Mouse (Mus musculus) hindbrain, embryonic 11.5 days (tissue): ENCODE results near the gene Zfp879. TPM values are rescaled to one million over a fixed set of nuclear protein-coding genes. Genes with fewer than 3 reads are reported as not detected.

Source experiments
- ATAC-seq: fragments of 200-750 bp; cut with Nextera tagmentation; 2 replicates; pipeline ENCODE4 v1.8.0; 2017; ENCODE audit warnings: mild to moderate bottlenecking, moderate TSS enrichment, moderate library complexity; ENCODE audit not compliant: low FRiP score
- DNase-seq: peaks from one replicate; pipeline ENCODE4 v3.0.0-alpha.2; 2015; ENCODE audit warnings: low spot score
- H3K27ac ChIP-seq: fragments of 300-500 bp; sonication (generic); 2 replicates; pipeline ENCODE4 v1.5.1; 2014; ENCODE audit warnings: mild to moderate bottlenecking, low read depth, low read length
- H3K27me3 ChIP-seq: fragments of 300-500 bp; sonication (generic); 2 replicates; pipeline ENCODE4 v1.6.1; 2014; ENCODE audit warnings: mild to moderate bottlenecking, low read length, moderate library complexity, mixed read lengths; ENCODE audit not compliant: control insufficient read depth, insufficient read depth
- H3K36me3 ChIP-seq: fragments of 300-500 bp; sonication (generic); 2 replicates; pipeline ENCODE4 v1.6.1; 2014; ENCODE audit warnings: mild to moderate bottlenecking, low read length, moderate library complexity, mixed read lengths; ENCODE audit not compliant: control insufficient read depth, insufficient read depth
- H3K4me1 ChIP-seq: fragments of 300-500 bp; sonication (generic); replicated peaks from 2 replicates; pipeline ENCODE4 v1.6.1; 2014; ENCODE audit warnings: low read length, mixed read lengths; ENCODE audit not compliant: control insufficient read depth, insufficient read depth
- H3K4me2 ChIP-seq: fragments of 300-500 bp; sonication (generic); replicated peaks from 2 replicates; pipeline ENCODE4 v1.6.1; 2014; ENCODE audit warnings: mild to moderate bottlenecking, low read depth, low read length
- H3K4me3 ChIP-seq: fragments of 300-500 bp; sonication (generic); 2 replicates; pipeline ENCODE4 v1.5.1; 2014; ENCODE audit warnings: low read depth, low read length
- H3K9ac ChIP-seq: fragments of 300-500 bp; sonication (generic); 2 replicates; pipeline ENCODE4 v1.6.1; 2014; ENCODE audit warnings: low read depth, low read length
- H3K9me3 ChIP-seq: fragments of 300-500 bp; sonication (generic); 2 replicates; pipeline ENCODE4 v1.6.1; 2016; ENCODE audit warnings: low read length; ENCODE audit not compliant: control insufficient read depth
- WGBS: fragments of 180-500 bp; shearing (Covaris S2); extraction: QIAGEN DNeasy Blood & Tissue Kit; methylation state at CpG from one replicate; pipeline ENCODE4 v1.1.7; 2014; 5-methylcytosine and 5-hydroxymethylcytosine counted together
- polyA plus RNA-seq: library from polyadenylated mRNA; unstranded; fragments of >200 nt; fragmentation: Nextera tagmentation; extraction: Ambion mirVana; gene quantifications from 2 replicates; pipeline ENCODE4 v1.2.1, GENCODE M21; 2014

Gene Zfp879
- polyA plus RNA-seq, 1 experiment from 2014 or later = 0.57 TPM

DNA sequence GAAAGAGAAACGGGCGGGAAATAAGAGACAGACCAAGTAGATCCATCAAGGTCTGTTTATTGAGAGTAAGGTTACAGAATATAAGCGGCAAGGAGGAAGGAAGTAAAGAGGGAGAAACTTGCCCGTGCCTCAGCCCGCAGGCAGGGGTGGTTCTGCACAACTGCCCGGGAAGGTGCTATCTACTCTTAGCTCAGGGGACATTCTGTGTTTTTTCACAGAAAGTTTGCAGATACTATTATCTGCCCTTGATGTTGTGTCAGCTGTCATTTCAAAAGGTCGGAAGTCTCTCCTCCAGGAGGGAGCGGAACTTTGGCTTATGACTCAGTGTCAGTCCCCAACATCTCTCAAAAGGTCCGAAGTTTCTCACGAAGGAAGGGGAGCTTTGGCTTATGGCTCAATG is 8.0 kb upstream of the Zfp879 start:
- DNase-seq (no peak), ATAC-seq (no peak)
- Histone ChIP-seq H3K4me2 (no peak overlapping the region), H3K9me3 (no peaks in the 10 kb centered on the region), H3K4me3 (no peak overlapping the region), H3K36me3 (no peaks in the 10 kb centered on the region), H3K4me1 (peaks cover 5% of the 10 kb centered on the region; the same call in 1 of the 2 replicates), H3K27ac (no peak overlapping the region), H3K9ac (no peak overlapping the region), H3K27me3 (peaks cover 50% of the 10 kb centered on the region)
- WGBS = 9% methylated on average over 10 of the region's 10 CpGs

DNA sequence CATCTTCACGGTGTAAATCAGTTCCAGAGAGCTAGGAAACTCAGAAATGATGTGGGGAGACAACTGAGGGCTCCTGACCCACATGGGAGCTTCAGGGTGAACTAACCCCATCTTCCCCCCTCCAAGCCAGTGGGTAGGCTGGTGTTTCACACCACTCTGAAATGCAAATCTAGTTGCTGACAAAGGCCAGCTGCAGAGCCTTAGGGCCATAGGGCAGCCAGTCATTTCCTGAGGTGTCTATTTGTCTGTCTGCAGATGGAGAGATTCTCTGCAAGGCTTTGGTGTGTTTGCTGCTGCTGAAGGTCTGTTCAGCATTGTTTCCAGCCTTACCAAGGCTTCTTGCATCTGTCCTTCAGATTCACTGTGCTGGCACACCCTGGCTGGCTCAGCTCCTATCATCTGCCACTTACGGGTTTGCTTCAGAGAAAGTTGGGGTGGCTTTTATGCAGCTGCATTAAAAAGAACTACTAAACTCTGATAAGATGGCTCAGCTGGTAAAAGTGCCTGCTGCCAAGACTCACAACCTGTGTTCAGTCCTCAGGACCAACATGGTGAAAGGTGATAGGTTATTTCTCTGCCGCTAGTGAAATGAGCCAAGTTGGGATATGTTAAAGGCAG is 7.3 kb upstream of the Zfp879 start:
- DNase-seq (no peak), ATAC-seq (no peak)
- Histone ChIP-seq H3K4me1 (peaks cover 5% of the 10 kb centered on the region; the same call in 1 of the 2 replicates), H3K9me3 (no peaks in the 10 kb centered on the region), H3K27ac (no peak overlapping the region), H3K27me3 (peaks cover 50% of the 10 kb centered on the region), H3K9ac (no peak overlapping the region), H3K36me3 (no peaks in the 10 kb centered on the region), H3K4me3 (no peak overlapping the region), H3K4me2 (no peak overlapping the region)
- 36% methylated on average over 3 of the region's 3 CpGs for WGBS

DNA sequence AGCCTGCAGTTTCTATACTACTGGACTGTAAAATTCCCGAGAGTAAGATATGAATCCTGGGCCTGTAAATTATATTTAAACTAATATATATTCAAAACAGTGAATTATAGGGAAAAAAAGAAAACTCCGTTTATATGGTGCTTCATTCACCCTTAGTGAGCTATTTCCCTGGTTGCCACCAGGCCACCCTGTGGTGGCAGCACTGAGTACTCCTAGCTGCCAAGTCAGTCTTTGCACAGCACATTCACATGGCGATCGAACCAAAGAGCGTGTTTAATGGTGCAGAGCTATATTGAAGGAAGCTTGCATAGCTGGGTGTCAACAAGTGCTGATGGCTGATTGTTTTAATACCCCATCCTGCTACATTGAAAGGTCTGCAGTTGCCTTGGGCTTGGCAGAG is 5.7 kb upstream of the Zfp879 start:
- ATAC-seq = no peak
- H3K36me3 ChIP-seq = no peaks in the 10 kb centered on the region
- H3K27me3 ChIP-seq = peaks cover 41% of the 10 kb centered on the region
- WGBS = 74% methylated on average over 5 of the region's 5 CpGs
- peak; percentile 23 for DNase-seq
- H3K9ac ChIP-seq = no peak overlapping the region
- no peak overlapping the region for H3K4me3 ChIP-seq
- no peaks in the 10 kb centered on the region for H3K9me3 ChIP-seq
- no peak overlapping the region for H3K4me2 ChIP-seq
- H3K27ac ChIP-seq = no peak overlapping the region
- H3K4me1 ChIP-seq = peaks cover 5% of the 10 kb centered on the region; the same call in 1 of the 2 replicates

DNA sequence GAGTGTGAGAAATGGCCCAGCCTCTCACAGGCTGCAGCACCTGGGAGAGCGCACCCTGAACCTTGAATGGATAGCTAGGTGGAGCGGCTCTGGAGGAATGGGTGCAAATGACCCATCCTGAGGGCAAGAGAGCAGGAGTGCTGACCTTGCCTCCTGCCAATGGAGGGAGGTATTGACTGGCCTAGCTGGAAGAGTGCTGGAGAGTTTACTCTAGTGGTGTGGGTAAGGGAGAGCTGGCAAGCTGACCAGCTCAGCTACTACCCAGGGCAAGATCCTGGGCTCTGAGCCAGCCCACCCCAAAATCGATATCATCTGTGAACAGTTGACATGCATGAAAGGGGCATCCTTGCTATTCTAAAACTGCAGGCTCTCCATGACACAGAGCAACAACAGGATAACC is 4.6 kb upstream of the Zfp879 start:
- Histone ChIP-seq H3K36me3 (no peaks in the 10 kb centered on the region), H3K9me3 (no peaks in the 10 kb centered on the region), H3K27ac (no peak overlapping the region), H3K4me1 (peaks cover 4% of the 10 kb centered on the region; the same call in 1 of the 2 replicates), H3K9ac (no peak overlapping the region), H3K27me3 (peaks cover 30% of the 10 kb centered on the region), H3K4me3 (no peak overlapping the region), H3K4me2 (no peak overlapping the region)
- ATAC-seq = no peak
- no peak for DNase-seq
- 85% methylated on average over 3 of the region's 3 CpGs for WGBS

DNA sequence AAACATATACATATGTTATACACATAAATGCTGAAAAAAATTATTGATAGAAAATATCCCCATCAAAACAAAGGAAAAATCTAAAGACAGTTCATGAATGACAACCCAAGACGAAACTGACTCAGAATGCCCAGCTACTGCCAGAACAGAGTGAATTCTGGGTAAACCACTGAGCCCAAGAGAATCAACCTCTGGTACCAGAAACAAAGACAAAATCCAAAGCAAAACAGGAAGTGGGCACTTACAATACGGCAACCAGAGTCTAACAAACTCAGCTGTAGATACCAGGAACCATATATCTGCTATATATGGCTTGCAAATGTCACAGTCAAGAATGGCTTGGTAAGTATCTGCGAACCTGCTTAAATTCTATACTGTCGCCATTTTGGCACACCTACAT is 5.6 kb downstream of the Zfp879 start:
- no peak overlapping the region for H3K27ac ChIP-seq
- DNase-seq = no peak
- H3K9ac ChIP-seq = no peak overlapping the region
- WGBS = 87% methylated on average over 4 of the region's 4 CpGs
- H3K27me3 ChIP-seq = no peaks in the 10 kb centered on the region
- H3K9me3 ChIP-seq = no peaks in the 10 kb centered on the region
- no peaks in the 10 kb centered on the region for H3K4me1 ChIP-seq
- no peak for ATAC-seq
- H3K36me3 ChIP-seq = no peaks in the 10 kb centered on the region
- no peak overlapping the region for H3K4me2 ChIP-seq
- H3K4me3 ChIP-seq = no peak overlapping the region

DNA sequence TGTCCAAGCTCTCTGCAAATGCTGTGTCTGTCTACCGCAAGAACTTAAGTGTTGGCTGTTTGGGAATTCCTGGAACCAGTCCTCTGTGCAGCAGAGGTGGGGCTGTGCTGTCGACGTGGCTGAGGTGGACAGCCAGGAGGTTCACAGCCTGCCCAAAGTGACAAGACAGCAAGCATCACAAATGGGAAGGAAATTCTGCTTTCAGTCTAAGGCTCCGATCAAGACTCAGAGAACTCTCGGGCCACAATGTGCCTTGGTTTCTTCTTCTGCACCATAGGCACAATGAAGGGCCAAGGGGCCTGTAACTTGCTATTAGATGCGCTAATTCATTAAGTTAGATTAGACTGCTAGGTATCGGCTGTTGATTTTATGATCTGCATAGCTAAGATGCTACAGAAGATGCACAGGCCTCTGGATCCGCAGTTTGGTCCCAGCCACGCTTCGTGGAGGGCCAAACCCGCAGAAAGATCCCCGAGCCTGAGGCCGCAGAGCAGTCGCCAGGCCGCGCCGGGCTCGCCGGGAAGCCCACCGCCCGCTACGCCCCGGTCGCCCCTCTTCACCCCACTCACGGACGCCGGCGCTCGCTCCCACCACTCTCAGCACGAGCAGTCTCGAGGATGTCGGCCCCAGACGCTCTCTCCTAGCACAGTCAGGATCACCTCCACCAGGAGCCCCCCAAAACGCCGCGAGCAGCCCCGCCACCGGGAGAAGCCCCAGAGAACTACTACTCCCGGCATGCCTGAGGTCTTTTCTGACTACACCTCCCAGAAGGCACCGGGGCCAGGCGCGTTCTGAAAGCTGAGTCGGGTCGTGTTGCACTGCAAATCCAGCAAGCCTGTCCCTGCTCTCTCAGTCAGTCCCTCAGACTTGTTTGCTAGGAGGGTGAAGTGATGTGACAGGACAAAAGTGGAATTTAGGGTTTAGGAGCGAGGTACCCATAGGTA is 14.1 kb downstream of the Zfp879 start, which contains the start of gene Zfp354c:
Gene Zfp354c (minus strand): TSS at position 715 of the 944 bp plus-strand sequence.
- Histone ChIP-seq H3K4me1 (no peaks in the 10 kb centered on the region), H3K4me3 (peak within 1 kb of the TSS; percentile 86), H3K27me3 (no peaks in the 10 kb centered on the region), H3K9ac (peak within 1 kb of the TSS; percentile 93), H3K27ac (peak within 1 kb of the TSS; percentile 33; the same call in 1 of the 2 replicates), H3K36me3 (peaks cover 8% of the 10 kb centered on the region; the same call in 1 of the 2 replicates), H3K9me3 (no peaks in the 10 kb centered on the region), H3K4me2 (peak within 1 kb of the TSS; percentile 69)
- DNase-seq = peak; percentile 92
- peak; percentile 96 for ATAC-seq
- WGBS = under 1% methylated on average over 40 of the region's 45 CpGs

DNA sequence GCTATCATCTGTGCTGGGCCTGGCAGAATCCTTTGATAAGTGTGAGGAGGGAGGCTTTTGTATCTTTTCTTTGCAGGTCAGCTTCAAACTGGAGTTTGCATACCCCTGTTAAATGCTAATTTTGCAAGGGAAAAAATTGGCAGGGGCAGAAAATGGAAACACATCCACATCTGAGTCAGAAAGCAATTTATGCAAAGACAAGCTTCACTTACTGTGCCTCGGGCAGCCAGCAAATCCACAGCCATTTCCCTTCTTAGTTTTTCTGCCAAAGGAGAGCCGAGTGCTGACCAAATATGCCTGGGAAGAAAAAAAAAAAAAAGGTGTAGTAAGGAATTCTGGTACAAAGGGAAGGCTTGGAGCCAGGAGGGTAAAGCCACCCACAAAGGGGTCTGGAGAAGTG is 15.1 kb downstream of the Zfp879 start:
- Histone ChIP-seq H3K4me1 (no peaks in the 10 kb centered on the region), H3K9me3 (no peaks in the 10 kb centered on the region), H3K9ac (peak overlapping the region; percentile 20; the same call in 1 of the 2 replicates), H3K27me3 (no peaks in the 10 kb centered on the region), H3K27ac (no peak overlapping the region), H3K36me3 (peaks cover 8% of the 10 kb centered on the region; the same call in 1 of the 2 replicates), H3K4me3 (peak overlapping the region; percentile 86), H3K4me2 (peak overlapping the region; percentile 69)
- WGBS = 82% methylated on average over 2 of the region's 2 CpGs
- DNase-seq = no peak
- no peak for ATAC-seq

DNA sequence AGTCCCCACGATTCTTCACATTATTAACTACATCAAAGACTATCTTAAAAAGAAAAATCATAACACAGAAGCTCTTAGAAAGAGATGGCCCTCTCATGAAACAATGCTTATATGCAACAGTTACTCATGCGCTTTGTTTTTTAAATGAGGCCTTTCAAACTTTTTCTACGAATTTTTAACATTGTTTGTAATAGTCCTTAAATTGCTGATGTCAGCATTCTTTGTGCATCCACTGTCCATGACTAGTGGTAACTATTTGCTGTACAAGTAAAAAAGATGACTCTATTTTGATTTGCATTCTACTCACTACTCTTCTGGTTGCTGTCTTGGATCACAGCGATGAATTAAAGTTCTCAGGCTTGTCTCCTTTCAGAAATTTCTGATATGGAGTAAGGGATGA is 27.1 kb downstream of the Zfp879 start:
- WGBS = 97% methylated on average over 4 of the region's 4 CpGs
- H3K9me3 ChIP-seq = peaks cover 25% of the 10 kb centered on the region

More for the DNA sequence above, 27.1 kb downstream of the Zfp879 start:
- H3K4me3 ChIP-seq = no peak overlapping the region
- H3K9ac ChIP-seq = no peak overlapping the region
- ATAC-seq (no peak), DNase-seq (no peak)
- H3K27ac ChIP-seq = no peak overlapping the region
- H3K27me3 ChIP-seq = no peaks in the 10 kb centered on the region
- H3K4me2 ChIP-seq = no peak overlapping the region
- H3K4me1 ChIP-seq = no peaks in the 10 kb centered on the region
- peaks cover 55% of the 10 kb centered on the region for H3K36me3 ChIP-seq
